Mouse (Mus musculus): ENCODE results near the gene Vmn1r148. TPM values are rescaled to one million over a fixed set of nuclear protein-coding genes. Genes with fewer than 3 reads are reported as not detected.
"Not testable (repeated sequence)": the region's sequence is repeated elsewhere in the genome, so short reads cannot be mapped to it uniquely, and the experiment has no call there.

Vmn1r148 gene
- polyA plus RNA-seq (2012; rRNA removed) (not detected in 2 replicates), polyA plus RNA-seq (2014; fragmentation: Nextera tagmentation; extraction: Ambion mirVana) (not detected in 2 replicates)

GRCm38 (mm10) chr7:22413283-22413682 lies at the start of gene Vmn1r148:
Vmn1r148 (plus strand) TSS chr7:22413583.
- H3K27ac ChIP-seq; H3K36me3 ChIP-seq (replicated peaks; ENCODE audit: control insufficient read depth, insufficient read depth, low read depth); H3K9me3 ChIP-seq (ENCODE audit: control insufficient read depth, low read length); H3K9ac ChIP-seq (replicated peaks); H3K4me3 ChIP-seq (ENCODE audit: insufficient read depth in 1 of 2, low read depth in 2 of 2, low read length in 2 of 2); DNase-seq (ENCODE audit: low read depth in 3 of 3, low spot score in 3 of 3); H3K27me3 ChIP-seq (ENCODE audit: control insufficient read depth, insufficient read depth, low read length); H3K4me1 ChIP-seq (replicated peaks; ENCODE audit: control insufficient read depth in 2 of 2, insufficient read depth in 2 of 2, low read length in 1 of 2); ATAC-seq (ENCODE audit: insufficient read depth); H3K4me2 ChIP-seq (ENCODE audit: low read depth): not testable (repeated sequence)
- no CpG with 5 or more reads among the region's 3 CpGs for WGBS (ENCODE audit: insufficient replicate concordance)

- not testable (repeated sequence) for H3K4me1 ChIP-seq (replicated peaks; ENCODE audit: control insufficient read depth in 2 of 2, insufficient read depth in 2 of 2, low read length in 1 of 2); H3K27ac ChIP-seq; H3K36me3 ChIP-seq (replicated peaks; ENCODE audit: control insufficient read depth, insufficient read depth, low read depth); H3K4me2 ChIP-seq (ENCODE audit: low read depth); H3K9me3 ChIP-seq (ENCODE audit: control insufficient read depth, low read length); H3K4me3 ChIP-seq (ENCODE audit: insufficient read depth in 1 of 2, low read depth in 2 of 2, low read length in 2 of 2); H3K9ac ChIP-seq (replicated peaks); DNase-seq (ENCODE audit: low read depth in 3 of 3, low spot score in 3 of 3); ATAC-seq (ENCODE audit: insufficient read depth); H3K27me3 ChIP-seq (ENCODE audit: control insufficient read depth, insufficient read depth, low read length)
- no CpG with 5 or more reads among the region's 1 CpGs for WGBS (ENCODE audit: insufficient replicate concordance)
Observed at GRCm38 (mm10) chr7:22370939-22371338, 42.4 kb upstream of the Vmn1r148 start, which contains the start of gene Gm8660. Gm8660 (minus strand) TSS chr7:22371039.

DNA sequence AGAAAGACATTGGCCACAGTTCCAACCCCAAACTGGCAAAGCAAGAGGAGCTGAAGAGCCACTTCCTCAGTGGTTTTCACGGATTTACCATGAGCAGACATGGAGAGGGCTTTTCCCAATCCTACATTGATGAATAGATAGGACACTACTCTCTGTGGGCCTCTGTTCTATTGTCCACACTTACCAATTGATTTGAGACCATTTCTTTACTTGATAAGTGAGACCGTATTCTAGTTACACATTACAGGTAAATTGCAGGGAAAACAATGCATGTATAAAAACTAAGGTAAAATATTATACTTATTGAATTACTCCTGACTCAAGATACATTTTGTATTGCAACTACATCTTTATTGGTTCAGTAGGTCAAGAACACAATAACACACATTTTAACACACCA lies 24.7 kb downstream of the Vmn1r148 start, which contains the start of gene Vmn1r149:
Gene Vmn1r149 (minus strand): TSS at position 101 of the 400 bp plus-strand sequence.
- H3K4me3 ChIP-seq (ENCODE audit: insufficient read depth in 1 of 2, low read depth in 2 of 2, low read length in 2 of 2); ATAC-seq (ENCODE audit: insufficient read depth); H3K4me2 ChIP-seq (ENCODE audit: low read depth); H3K27ac ChIP-seq; DNase-seq (ENCODE audit: low read depth in 3 of 3, low spot score in 3 of 3); H3K4me1 ChIP-seq (replicated peaks; ENCODE audit: control insufficient read depth in 2 of 2, insufficient read depth in 2 of 2, low read length in 1 of 2); H3K9ac ChIP-seq (replicated peaks); H3K27me3 ChIP-seq (ENCODE audit: control insufficient read depth, insufficient read depth, low read length); H3K36me3 ChIP-seq (replicated peaks; ENCODE audit: control insufficient read depth, insufficient read depth, low read depth); H3K9me3 ChIP-seq (ENCODE audit: control insufficient read depth, low read length): not testable (repeated sequence)
- no CpG with 5 or more reads among the region's 2 CpGs for WGBS (ENCODE audit: insufficient replicate concordance)

GRCm38 (mm10) chr7:22463975-22464374 lies 50.6 kb downstream of the Vmn1r148 start, which contains the start of gene Gm10665:
Gm10665 (minus strand) TSS chr7:22464075.
- not testable (repeated sequence) for H3K27me3 ChIP-seq (ENCODE audit: control insufficient read depth, insufficient read depth, low read length); H3K4me2 ChIP-seq (ENCODE audit: low read depth); H3K9me3 ChIP-seq (ENCODE audit: control insufficient read depth, low read length); H3K36me3 ChIP-seq (replicated peaks; ENCODE audit: control insufficient read depth, insufficient read depth, low read depth); H3K27ac ChIP-seq; DNase-seq (ENCODE audit: low read depth in 3 of 3, low spot score in 3 of 3); H3K9ac ChIP-seq (replicated peaks); ATAC-seq (ENCODE audit: insufficient read depth); H3K4me1 ChIP-seq (replicated peaks; ENCODE audit: control insufficient read depth in 2 of 2, insufficient read depth in 2 of 2, low read length in 1 of 2); H3K4me3 ChIP-seq (ENCODE audit: insufficient read depth in 1 of 2, low read depth in 2 of 2, low read length in 2 of 2)
- WGBS (ENCODE audit: insufficient replicate concordance) = no CpG with 5 or more reads among the region's 5 CpGs

Other genes with a start within 250 kb of the Vmn1r148 start
- not detected in 2 replicates for gene Vmn1r142, start 249.5 kb upstream of the Vmn1r148 start, polyA plus RNA-seq (2012; rRNA removed)
- gene Vmn1r142, start 249.5 kb upstream of the Vmn1r148 start, polyA plus RNA-seq (2014; fragmentation: Nextera tagmentation; extraction: Ambion mirVana) = not detected in 2 replicates
- not detected in 2 replicates for gene Vmn1r143, start 224.2 kb upstream of the Vmn1r148 start, polyA plus RNA-seq (2012; rRNA removed)
- not detected in 2 replicates for gene Vmn1r143, start 224.2 kb upstream of the Vmn1r148 start, polyA plus RNA-seq (2014; fragmentation: Nextera tagmentation; extraction: Ambion mirVana)
- not detected in 2 replicates for gene Gm8653, start 212.3 kb upstream of the Vmn1r148 start, polyA plus RNA-seq (2012; rRNA removed)
- gene Gm8653, start 212.3 kb upstream of the Vmn1r148 start, polyA plus RNA-seq (2014; fragmentation: Nextera tagmentation; extraction: Ambion mirVana) = not detected in 2 replicates
- not detected in 2 replicates for gene Gm8453, start 184.1 kb upstream of the Vmn1r148 start, polyA plus RNA-seq (2012; rRNA removed)
- gene Gm8453, start 184.1 kb upstream of the Vmn1r148 start, polyA plus RNA-seq (2014; fragmentation: Nextera tagmentation; extraction: Ambion mirVana) = not detected in 2 replicates
- not detected in 2 replicates for gene Gm4187, start 83.9 kb upstream of the Vmn1r148 start, polyA plus RNA-seq (2012; rRNA removed)
- gene Gm4187, start 83.9 kb upstream of the Vmn1r148 start, polyA plus RNA-seq (2014; fragmentation: Nextera tagmentation; extraction: Ambion mirVana) = not detected in 2 replicates
- not detected in 2 replicates for gene Gm8660, start 42.5 kb upstream of the Vmn1r148 start, polyA plus RNA-seq (2012; rRNA removed)
- gene Gm8660, start 42.5 kb upstream of the Vmn1r148 start, polyA plus RNA-seq (2014; fragmentation: Nextera tagmentation; extraction: Ambion mirVana) = not detected in 2 replicates
- gene Vmn1r149, start 24.6 kb downstream of the Vmn1r148 start, polyA plus RNA-seq (2012; rRNA removed) = not detected in 2 replicates
- gene Vmn1r149, start 24.6 kb downstream of the Vmn1r148 start, polyA plus RNA-seq (2014; fragmentation: Nextera tagmentation; extraction: Ambion mirVana) = not detected in 2 replicates
- gene Gm10665, start 50.5 kb downstream of the Vmn1r148 start, polyA plus RNA-seq (2012; rRNA removed) = not detected in 2 replicates
- not detected in 2 replicates for gene Gm10665, start 50.5 kb downstream of the Vmn1r148 start, polyA plus RNA-seq (2014; fragmentation: Nextera tagmentation; extraction: Ambion mirVana)
- not detected in 2 replicates for gene Vmn1r151, start 86.1 kb downstream of the Vmn1r148 start, polyA plus RNA-seq (2012; rRNA removed)
- not detected in 2 replicates for gene Vmn1r151, start 86.1 kb downstream of the Vmn1r148 start, polyA plus RNA-seq (2014; fragmentation: Nextera tagmentation; extraction: Ambion mirVana)
- not detected in 2 replicates for gene Vmn1r152, start 109.4 kb downstream of the Vmn1r148 start, polyA plus RNA-seq (2012; rRNA removed)
- gene Vmn1r152, start 109.4 kb downstream of the Vmn1r148 start, polyA plus RNA-seq (2014; fragmentation: Nextera tagmentation; extraction: Ambion mirVana) = not detected in 2 replicates
- gene Gm8677, start 121.3 kb downstream of the Vmn1r148 start, polyA plus RNA-seq (2012; rRNA removed) = not detected in 2 replicates
- gene Gm8677, start 121.3 kb downstream of the Vmn1r148 start, polyA plus RNA-seq (2014; fragmentation: Nextera tagmentation; extraction: Ambion mirVana) = not detected in 2 replicates
- not detected in 2 replicates for gene Gm4201, start 151.8 kb downstream of the Vmn1r148 start, polyA plus RNA-seq (2012; rRNA removed)
- not detected in 2 replicates for gene Gm4201, start 151.8 kb downstream of the Vmn1r148 start, polyA plus RNA-seq (2014; fragmentation: Nextera tagmentation; extraction: Ambion mirVana)
- not detected in 2 replicates for gene Gm4565, start 174.5 kb downstream of the Vmn1r148 start, polyA plus RNA-seq (2012; rRNA removed)
- gene Gm4565, start 174.5 kb downstream of the Vmn1r148 start, polyA plus RNA-seq (2014; fragmentation: Nextera tagmentation; extraction: Ambion mirVana) = not detected in 2 replicates
- gene Vmn1r155, start 244.4 kb downstream of the Vmn1r148 start, polyA plus RNA-seq (2012; rRNA removed) = not detected in 2 replicates
- not detected in 2 replicates for gene Vmn1r155, start 244.4 kb downstream of the Vmn1r148 start, polyA plus RNA-seq (2014; fragmentation: Nextera tagmentation; extraction: Ambion mirVana)

Data from liver, embryonic 14.5 days (tissue).